Mouse (Mus musculus): ENCODE results near the gene Nr5a2.

Gene Nr5a2

GRCm38 (mm10) chr1:136948511-136949275 lies 11.6 kb downstream of the Nr5a2 start:
- DNase-seq: peak; percentile 40 to 43

GRCm38 (mm10) chr1:136948127-136948422 lies 12.2 kb downstream of the Nr5a2 start:
- DNase-seq: no peak

- DNase-seq: no peak
Observed at GRCm38 (mm10) chr1:136947394-136948126, 12.7 kb downstream of the Nr5a2 start.

GRCm38 (mm10) chr1:136946806-136947393 lies 13.3 kb downstream of the Nr5a2 start:
- no peak for DNase-seq

- no peak for DNase-seq
Observed at GRCm38 (mm10) chr1:136946404-136946803, 13.8 kb downstream of the Nr5a2 start.

- DNase-seq: no peak
Observed at GRCm38 (mm10) chr1:136945876-136946275, 14.4 kb downstream of the Nr5a2 start.

GRCm38 (mm10) chr1:136945426-136945825 lies 14.8 kb downstream of the Nr5a2 start:
- no peak for DNase-seq

GRCm38 (mm10) chr1:136940603-136941002 lies 19.6 kb downstream of the Nr5a2 start:
- no peak for DNase-seq

- DNase-seq: no peak
Observed at GRCm38 (mm10) chr1:136939220-136939619, 21.0 kb downstream of the Nr5a2 start.

GRCm38 (mm10) chr1:136935960-136936324 lies 24.3 kb downstream of the Nr5a2 start:
- no peak for DNase-seq

- DNase-seq: peak in 1 of 2 experiments; percentile 40
Observed at GRCm38 (mm10) chr1:136935316-136935959, 24.8 kb downstream of the Nr5a2 start.

- peak; percentile 67 to 71 for DNase-seq
Observed at GRCm38 (mm10) chr1:136934051-136934450, 26.2 kb downstream of the Nr5a2 start.

GRCm38 (mm10) chr1:136931026-136931425 lies 29.2 kb downstream of the Nr5a2 start:
- DNase-seq: no peak

GRCm38 (mm10) chr1:136929743-136930142 lies 30.5 kb downstream of the Nr5a2 start:
- no peak for DNase-seq

GRCm38 (mm10) chr1:136927428-136927827 lies 32.8 kb downstream of the Nr5a2 start:
- DNase-seq: no peak

- DNase-seq: no peak
Observed at GRCm38 (mm10) chr1:136926026-136926425, 34.2 kb downstream of the Nr5a2 start.

- no peak for DNase-seq
Observed at GRCm38 (mm10) chr1:136920089-136920488, 40.2 kb downstream of the Nr5a2 start.

GRCm38 (mm10) chr1:136918791-136919190 lies 41.5 kb downstream of the Nr5a2 start:
- no peak for DNase-seq

GRCm38 (mm10) chr1:136915438-136915837 lies 44.8 kb downstream of the Nr5a2 start:
- DNase-seq: no peak

GRCm38 (mm10) chr1:136911996-136912395 lies 48.3 kb downstream of the Nr5a2 start:
- DNase-seq: no peak

GRCm38 (mm10) chr1:136911594-136911860 lies 48.7 kb downstream of the Nr5a2 start:
- DNase-seq: no peak

- no peak for DNase-seq
Observed at GRCm38 (mm10) chr1:136910741-136911593, 49.3 kb downstream of the Nr5a2 start.

GRCm38 (mm10) chr1:136910144-136910543 lies 50.1 kb downstream of the Nr5a2 start:
- DNase-seq: no peak
